Mouse (Mus musculus): ENCODE results near the gene Gjc2.

Gjc2 gene

GRCm38 (mm10) chr11:59161398-59161797 is 21.6 kb downstream of the Gjc2 start:
- DNase-seq (ENCODE audit: low read depth, low spot score) = no peak

GRCm38 (mm10) chr11:59159558-59159957 is 23.5 kb downstream of the Gjc2 start:
- no peak for DNase-seq (ENCODE audit: low read depth, low spot score)

- no peak for DNase-seq (ENCODE audit: low read depth, low spot score)
Observed at GRCm38 (mm10) chr11:59159099-59159498, 23.9 kb downstream of the Gjc2 start.

DNA sequence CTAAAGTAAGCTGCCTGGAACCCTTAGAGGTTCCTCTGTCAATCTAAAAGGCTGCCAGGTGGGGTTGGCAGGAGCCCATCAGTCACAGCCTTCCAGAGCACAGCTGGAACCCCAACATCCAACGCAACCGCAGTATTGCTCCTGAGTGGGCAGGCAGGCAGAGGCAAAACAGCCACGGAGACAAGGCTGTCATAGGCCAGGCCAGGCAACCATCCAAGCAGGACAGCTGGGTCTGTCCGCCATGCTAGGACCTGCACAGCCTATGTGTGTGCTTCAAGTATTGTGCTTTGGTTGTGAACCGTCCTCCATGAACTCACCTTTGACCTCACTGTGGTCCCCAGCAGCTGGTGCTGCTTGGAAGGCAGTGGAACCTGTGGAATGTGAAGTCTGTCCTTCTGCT is 27.1 kb downstream of the Gjc2 start:
- no peak for DNase-seq (ENCODE audit: low read depth, low spot score)

GRCm38 (mm10) chr11:59154220-59154619 is 28.8 kb downstream of the Gjc2 start:
- DNase-seq (ENCODE audit: low read depth, low spot score) = no peak

GRCm38 (mm10) chr11:59151729-59152128 is 31.3 kb downstream of the Gjc2 start:
- DNase-seq (ENCODE audit: low read depth, low spot score) = no peak

- no peak for DNase-seq (ENCODE audit: low read depth, low spot score)
Observed at GRCm38 (mm10) chr11:59149302-59149701, 33.7 kb downstream of the Gjc2 start.

GRCm38 (mm10) chr11:59142962-59143361 is 40.1 kb downstream of the Gjc2 start:
- no peak for DNase-seq (ENCODE audit: low read depth, low spot score)

DNA sequence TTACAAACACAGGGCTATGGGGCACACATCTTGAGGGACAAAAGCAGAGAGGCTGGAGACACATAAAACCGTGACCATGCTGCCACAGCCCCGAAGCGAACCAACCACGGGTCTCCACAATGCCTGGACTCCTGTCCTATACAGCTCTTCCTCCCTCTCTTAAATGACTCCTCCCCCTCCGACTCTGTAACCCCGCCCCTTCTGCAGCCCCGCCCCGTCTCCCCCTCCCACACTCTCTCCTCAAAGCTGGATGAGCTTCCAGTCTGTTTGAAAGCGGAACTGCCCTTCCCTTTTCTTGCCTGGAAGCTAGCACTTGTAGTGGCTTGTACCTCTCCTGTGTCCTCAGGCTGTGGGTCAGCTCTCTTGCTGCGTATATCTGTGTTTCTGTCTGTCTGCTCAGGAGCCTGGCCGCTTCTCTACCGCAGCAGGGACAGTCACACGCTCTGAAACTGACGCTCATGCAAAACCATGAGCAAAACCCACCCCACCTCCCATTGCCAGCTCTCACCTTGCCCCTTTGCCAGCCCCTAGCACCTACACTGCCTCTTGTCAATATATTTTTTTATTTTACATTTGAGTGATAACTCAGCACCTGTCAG is 41.1 kb downstream of the Gjc2 start:
- DNase-seq (ENCODE audit: low read depth, low spot score) = no peak

GRCm38 (mm10) chr11:59138537-59139486 is 44.2 kb downstream of the Gjc2 start:
- no peak for DNase-seq (ENCODE audit: low read depth, low spot score)

- DNase-seq (ENCODE audit: low read depth, low spot score) = no peak
Observed at GRCm38 (mm10) chr11:59136994-59137706, 45.9 kb downstream of the Gjc2 start.

DNA sequence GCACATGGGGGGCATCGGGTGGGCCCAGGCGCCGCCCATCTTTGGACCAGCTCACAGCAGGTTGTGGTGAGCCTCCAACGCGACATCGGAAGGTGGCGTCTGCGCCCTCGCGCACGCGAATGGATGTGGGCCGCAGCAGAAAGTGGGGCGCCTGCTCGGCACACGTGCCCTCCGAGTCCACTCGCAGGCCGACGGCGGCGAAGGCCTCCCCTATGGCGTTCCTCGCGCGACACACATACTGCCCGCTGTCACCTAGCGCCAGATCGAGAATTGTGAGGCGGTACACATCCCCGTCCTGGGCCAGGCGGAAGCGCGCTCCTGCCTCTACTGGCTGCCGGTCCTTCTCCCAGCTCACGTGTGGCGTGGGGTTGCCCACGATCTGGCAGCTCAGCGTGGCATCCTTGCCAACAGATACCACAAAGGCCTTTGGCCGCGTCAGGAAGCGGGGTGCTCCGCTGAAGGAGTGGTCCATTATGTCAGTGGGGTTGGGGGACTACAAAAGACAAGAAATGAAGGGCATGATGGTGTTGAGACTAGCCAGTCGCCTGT is 47.0 kb downstream of the Gjc2 start, which contains the start of gene Obscn:
TSS of gene Obscn (minus strand) at position 499 of the 549 bp plus-strand sequence.
- no peak for DNase-seq (ENCODE audit: low read depth, low spot score)

DNA sequence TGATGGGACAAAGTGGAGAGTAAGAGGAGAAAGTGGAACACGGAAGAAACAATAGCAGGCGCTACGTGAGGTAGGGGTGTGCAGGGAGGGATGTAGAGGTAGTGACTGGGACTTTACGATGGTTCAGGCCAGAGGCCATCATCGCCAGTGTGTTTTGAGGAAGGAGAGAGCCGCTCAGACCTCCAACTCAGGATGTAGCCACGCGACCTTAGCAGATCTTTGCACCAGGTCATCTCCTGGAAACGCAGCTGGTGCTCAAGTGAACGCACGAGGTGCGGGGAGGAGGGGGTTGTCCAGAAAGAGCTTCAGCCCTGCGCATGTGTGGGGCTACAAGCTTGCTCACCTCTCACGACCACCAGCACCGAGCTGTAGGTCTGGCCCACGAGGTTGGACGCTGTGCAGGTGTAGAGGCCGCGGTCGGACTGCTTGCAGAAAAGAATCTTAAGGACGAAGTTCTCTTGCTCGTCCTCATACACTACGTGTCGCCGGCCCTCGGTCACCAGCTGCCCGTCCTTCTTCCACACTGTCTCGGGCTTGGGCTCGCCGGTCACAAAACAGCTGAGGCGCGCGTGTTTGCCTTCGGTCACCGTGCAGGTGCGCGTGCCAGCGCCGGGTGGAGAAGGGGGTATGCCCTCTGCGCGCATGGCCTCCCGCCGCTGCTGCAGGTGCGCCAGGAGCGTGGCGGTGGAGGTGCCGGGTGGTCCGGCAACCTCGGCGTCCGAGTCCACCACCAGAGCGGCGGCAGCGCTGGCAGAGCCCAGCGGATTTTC is 47.8 kb downstream of the Gjc2 start:
- no peak for DNase-seq (ENCODE audit: low read depth, low spot score)

DNA sequence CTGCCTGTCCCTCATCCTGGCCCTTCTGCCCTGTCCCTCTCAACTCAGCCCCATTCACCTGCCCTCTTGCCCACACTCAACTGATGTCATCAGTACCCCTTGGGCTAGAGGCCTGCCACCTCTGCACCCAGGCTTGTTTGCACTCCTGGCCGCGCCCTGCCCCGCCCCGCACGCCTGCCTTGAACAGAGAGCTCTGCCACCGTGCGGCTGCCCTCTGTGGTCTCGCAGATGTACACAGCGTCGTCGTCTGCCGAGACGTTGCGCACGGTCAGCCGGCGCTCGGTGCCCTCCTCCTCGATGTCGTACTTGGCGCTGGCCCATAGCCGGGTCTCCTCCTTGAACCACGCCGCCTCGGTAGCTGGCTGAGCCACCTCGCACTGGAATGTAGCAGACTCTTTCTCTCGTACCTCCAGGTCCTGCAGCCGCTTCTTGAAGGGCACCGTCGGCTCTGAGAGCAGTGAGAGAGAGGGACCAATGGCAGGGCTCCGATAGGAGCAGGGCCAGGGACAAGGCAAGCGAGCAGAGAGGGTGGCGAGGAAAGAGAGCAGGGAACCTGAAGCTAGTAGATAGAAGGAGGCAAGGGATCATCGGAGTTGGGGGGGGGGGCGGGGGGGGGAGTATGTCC is 48.5 kb downstream of the Gjc2 start:
- DNase-seq (ENCODE audit: low read depth, low spot score) = no peak

DNA sequence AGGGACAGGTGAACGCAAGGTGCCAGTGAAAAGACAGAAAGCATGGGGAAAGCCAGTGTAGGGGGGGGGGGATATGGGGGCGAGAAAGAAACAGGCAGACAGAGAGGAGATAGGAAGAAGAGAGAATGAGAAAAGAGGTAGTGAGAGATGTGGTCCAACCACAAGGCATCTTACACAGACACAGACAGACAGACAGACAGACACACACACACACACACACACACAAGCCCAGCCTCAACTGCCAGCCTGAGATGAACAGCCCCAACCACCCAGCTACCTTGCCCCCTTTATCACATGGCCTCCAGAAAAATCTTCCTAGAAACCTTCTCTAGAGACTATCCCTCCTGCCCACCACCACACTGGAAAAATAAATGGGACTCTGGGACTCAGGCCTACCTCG is 50.9 kb downstream of the Gjc2 start:
- DNase-seq (ENCODE audit: low read depth, low spot score) = no peak

DNA sequence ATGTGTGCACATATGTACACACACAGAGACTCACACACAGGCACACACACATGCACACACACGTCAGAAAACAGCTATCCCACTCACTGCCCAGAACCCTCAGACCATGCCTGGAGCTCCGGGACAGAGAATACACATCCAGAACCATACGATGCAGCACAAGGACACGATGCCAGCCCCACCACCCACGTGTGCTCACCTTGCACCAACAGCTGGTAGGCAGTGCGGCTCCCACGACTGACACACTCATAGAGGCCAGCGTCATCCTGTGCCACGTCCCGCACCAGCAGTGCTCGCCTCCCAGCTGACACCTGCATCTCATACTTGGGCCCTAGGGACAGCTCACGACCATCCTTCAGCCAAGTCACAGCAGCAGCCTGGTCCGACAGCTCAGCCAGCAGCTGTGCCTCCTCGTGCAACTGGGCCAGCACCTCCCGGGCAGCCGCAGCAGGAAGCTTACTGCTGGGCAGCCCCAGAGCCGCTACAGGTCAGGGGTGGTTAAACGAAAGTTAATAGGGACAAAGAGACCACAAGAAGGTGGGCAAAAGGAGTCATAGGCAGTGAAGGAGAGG is 51.6 kb downstream of the Gjc2 start:
- no peak for DNase-seq (ENCODE audit: low read depth, low spot score)

GRCm38 (mm10) chr11:59130782-59131181 is 52.2 kb downstream of the Gjc2 start:
- no peak for DNase-seq (ENCODE audit: low read depth, low spot score)
